Mouse (Mus musculus): ENCODE data around the gene C3.

Gene C3

DNA sequence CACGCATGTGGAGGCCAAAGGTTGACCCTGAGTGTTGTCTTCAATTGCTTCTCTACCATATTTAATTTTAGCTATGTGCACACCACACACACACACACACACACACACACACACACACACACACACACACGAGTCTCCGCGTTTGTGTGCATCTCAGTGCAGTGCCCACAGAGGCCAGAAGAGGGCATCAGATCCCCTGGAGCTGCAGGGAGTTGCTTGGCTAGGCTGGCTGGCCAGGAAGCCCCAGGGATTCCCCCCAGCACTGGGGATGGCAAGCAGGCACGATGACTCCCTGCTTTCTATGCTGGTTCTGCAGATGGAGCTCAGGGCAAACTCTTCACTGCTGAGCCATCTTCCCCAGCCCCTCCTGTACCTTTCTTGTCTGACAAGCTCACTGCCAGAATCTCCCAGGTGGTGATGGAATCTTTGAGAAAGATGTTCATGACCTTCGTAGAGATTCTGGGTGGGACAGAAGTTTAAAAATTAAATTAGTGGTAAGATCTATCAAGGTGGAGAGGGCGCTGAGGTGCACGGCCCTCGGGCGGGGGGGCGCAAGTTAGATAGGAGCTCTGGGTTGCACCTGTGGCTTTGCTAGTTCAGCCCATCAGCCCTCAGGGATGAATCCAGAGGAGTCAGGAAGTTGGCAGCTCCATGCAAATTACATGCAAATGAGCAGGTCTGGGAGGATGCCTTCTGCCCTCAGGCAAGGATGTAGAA, 8.6 kb downstream of the C3 start:
- peak; percentile 51 for DNase-seq

DNA sequence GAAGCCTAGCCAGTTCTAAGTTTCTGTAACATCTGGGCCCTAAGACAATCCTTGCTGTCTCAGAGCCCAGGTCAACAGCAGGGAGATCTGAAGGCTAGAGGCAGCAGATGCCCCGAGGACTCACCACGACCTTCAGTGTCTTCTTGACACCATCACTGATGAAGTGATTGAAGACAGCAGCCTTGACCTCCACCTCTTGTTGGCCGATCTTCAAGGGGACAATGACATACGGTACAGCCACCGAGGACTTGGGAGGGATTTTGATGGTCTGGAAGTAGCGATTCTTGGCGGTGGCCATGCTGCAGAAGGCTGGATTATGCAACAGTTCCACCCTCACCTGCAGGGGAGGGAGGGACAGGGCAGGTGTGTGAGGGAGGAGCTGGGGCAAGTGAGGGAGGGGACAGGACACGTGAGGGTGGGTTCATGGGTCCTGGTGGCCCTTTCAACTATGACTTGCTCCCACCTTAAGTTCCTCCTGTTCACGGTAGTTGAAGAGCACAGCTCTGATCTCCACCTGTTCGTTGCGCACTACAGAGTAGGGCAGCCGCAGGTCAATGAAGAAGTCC, 9.5 kb downstream of the C3 start:
- DNase-seq, result no peak

DNA sequence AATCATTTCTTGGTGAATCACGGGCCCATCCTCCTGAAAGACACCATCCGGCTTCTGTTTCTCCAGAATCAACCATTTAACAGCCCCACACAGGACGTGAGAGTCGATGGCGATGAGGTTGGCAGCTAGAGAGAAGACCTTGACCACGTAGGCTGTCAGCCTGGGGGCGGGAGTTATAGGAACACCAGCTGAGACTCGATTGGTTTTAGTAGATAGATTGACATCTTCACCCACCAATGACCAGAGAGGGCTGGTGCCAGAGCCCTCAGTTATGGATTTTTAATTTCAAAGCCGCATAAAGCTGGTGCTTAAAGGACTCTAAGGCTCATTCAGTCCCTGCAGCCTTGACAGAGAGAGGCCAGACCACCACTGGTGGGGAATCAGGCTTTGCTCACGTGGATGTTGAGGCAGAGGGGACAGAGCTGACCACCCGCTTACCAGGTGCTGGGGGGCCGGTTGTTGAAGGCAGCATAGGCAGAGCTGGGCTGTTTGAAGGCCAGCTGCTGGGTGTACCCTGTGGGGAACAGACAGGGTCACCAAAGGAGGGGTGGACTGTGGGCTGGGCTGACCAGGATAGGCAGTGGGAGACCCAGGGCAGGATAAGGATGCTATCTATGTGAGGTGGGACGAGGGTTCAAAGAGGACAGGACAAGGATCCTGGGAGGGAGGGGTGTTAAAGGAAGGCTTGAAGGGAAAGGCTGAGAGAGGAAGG, 13.1 kb downstream of the C3 start:
- DNase-seq, result no peak

DNA sequence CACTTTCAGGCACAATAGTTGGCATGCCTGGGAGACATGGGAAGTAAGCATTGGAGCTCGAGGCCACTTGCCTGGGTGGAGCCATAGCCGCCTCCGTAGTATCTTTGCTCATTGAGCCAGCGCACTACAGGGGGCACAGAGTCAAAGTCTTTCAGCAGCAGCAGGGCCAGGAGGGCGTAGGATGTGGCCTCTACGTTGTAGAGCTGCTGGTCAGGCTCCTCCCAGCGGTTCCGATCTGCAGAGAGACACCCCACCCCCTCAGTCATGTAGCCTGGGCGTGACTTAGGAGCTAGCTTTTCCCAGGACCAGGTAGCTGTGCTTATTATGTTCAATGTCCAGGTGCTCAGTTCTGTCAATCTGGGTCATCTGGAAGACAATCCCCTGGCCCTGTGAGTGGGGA, 16.4 kb downstream of the C3 start:
- DNase-seq, result no peak

DNA sequence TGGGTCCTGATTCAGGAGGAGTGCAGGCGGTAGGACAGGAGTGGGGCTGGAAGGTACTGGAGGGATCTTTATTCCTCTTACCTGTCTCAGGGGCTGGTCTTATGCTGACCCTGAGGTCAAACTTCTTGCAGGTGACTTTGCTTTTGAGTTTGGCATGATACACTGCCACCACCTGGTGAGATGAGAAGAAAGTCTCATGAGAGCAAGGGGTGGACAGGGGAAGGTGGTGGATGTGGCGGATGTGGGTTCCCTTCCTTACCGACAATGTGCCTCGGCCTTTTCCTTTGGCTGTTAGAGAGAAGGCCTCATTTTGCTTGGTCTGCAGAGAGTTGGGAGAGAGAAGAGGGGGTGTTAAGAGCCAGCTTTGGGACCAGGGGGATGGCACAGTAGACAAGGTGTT, 18.6 kb downstream of the C3 start:
- no peak for DNase-seq

DNA sequence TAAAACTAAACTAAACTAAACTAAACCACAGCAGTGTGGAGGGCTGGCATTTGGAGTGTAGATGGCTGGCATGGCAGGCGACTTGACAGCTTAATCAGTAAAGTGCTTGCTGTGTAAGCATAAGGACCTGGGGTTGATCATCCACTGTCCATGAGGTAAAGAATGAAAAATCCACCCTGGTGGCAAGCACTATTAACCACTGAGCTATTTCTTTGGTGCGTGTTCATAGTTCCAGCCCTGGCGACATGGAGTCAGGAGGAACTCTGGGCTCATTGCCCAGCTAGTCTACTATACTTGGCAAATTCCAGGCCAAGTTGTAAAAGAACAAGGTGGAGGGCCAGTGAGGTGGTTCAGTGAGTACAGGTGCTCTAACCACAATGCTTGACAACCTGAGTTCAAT, 20.0 kb downstream of the C3 start:
- no peak for DNase-seq

DNA sequence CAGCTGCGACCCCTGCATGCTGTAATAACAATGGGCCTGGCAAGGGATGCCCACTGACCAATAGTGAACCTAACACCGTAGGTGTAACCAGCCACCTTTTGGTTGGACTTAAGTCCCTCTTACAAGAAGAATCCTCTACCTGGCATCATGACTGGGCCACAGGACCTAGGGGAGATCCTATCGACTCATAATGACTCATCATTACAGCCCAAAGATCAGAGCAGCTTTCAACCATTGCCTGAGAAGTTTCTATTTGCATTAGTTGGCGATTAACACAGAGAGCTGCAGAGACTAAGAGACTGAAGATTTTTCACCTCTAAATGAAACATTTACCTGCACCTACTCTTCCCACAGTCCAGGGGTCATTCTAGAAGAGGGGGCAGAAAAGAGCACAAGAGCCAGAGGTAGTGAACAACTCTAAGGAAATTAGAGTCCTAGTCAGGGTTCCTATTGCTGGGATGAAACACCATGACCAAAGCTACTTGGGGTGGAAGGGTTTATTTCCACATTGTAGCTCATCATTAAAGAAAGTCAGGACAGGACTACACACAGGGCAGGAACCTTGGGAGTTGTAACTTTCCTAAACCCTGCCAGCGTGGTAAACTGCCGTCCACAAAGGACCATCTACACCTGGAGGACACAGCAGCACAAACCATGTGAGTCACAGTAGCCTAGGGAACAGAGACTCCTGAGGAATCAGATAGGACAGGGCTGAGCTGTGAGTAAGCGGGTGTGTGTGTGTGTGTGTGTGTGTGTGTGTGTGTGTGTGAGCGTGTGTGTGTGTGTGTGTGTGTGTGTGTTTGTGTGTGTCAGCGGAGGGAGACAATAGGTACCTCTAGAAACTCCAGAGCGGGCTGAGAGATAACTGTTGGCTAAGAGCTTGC, 25.9 kb downstream of the C3 start:
- no peak for DNase-seq

DNA sequence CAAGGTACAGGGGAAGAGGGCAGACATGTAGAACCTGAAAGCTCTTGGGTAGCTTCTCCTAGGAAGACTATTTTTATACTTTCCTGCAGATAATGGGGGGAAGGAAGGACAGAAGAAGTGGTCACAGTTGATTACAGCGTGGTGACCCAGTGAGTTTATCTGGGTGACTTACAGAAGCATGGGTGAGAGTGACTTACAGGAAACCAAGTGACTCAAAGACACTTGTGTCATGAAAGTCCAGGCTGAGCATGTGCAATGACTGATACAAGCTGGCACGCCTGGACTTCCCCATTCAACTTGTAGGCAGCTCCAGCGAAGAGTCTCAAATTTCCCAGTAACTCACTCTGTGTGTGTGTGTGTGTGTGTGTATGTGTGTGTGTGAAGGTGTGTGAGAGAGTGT, 29.7 kb downstream of the C3 start:
- no peak for DNase-seq

DNA sequence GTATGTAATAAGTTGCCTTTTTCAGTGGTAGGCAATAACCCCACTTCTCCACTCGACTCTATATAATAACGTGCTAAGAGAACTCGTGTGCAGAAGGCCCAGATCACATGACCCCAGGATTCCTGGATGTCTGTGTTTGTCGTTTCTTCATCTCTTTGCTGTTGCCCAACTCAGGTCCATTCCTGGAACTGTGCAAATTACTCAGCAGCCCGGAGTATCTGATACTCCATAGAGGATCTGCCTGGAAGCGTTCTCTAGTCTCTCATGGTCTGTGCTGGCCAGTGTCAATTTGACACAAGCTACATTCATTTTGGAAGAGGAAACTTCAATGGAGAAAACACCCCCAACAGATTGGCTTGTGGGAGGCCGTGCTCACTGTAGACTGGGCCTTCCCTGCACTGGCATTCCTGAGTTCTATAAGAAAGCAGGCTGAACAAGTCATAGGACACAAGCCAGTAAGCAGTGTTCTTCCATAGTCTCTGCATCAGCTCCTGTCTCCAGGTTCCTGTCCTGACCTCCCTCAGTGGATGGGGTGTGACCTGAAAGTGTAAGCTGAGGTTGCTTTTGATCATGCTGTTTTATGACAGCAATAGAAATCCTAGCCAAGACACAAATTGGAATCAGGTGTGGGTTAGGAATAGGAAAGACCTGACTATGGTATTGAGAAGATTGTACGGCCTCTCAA, 32.5 kb downstream of the C3 start:
- DNase-seq, result no peak

DNA sequence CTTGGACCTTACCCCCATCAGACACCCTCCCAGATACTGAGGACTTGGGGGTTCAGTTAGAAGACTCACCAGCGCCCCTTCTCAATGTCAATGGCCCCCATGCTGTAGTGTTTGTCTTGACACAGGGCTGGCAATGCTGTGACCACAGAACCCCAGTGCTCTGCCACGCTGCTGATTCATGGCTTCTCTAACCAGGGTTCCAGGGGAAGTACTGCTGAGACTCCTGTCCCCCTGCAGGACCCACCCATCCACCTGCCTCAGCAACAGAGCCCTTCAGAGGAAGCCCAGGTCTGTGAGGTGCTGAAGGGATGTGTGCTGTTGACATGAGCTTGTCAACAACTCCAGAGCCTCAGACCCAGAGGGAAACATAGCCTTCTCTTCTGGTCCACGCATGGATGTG, 33.2 kb downstream of the C3 start:
- no peak for DNase-seq

DNA sequence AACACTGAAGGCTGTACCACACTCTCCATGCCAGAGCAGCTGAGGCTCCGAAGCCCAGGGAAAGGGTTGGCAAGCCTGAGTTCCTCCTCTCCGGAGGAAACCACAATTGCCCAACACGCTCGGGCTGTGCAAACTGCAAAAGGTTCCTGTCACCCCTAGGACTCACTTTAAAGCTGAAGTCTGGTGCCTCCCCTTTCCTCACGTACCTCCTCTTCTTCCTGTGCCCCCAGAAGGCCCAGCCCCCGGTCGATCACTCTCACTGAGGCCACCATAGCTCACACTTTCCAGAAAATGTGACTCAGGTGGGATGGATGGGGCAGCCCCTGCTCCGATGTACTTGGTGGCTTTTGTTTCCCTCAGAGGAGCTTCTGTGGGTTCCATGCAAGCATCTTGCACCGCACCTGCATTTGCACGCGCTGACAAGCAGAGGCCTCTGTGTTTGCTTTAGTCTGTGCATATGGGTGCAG, 33.9 kb downstream of the C3 start, which contains the start of gene Tnfsf14:
TSS of gene Tnfsf14 (minus strand) at position 137 of the 467 bp plus-strand sequence.
- no peak for DNase-seq

DNA sequence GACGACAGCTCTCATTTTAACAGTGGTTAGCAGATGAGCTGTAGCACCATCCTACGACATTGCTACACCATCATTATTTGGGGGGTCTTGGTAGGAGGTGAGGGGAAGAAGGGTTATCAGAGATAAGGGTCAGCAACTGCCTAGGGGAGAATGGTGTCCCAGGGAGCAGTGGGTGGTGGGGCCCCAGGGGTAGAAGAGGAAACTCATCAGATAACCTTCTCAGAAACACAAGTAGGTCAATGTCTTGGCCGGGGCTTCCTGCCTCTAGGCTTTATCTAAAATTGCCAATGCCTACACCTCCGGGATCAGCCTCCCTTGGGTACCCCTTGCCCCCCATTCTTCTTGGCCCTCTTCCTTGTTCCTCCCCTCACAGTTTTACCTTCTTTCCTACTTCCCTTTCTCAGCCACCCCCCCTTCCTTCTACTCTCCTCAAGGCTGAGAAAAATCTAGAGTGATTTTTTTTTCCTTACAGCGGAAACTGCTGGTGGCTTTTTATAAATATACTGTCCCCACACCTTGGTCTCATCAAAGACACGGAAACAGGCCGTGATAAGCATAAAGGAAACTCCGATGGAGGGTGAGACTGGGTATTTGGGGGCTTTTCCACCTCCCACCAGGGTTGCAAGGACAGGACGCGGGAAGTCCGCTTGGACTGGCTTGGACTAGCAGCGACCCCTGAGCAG, 39.3 kb downstream of the C3 start:
- no peak for DNase-seq

DNA sequence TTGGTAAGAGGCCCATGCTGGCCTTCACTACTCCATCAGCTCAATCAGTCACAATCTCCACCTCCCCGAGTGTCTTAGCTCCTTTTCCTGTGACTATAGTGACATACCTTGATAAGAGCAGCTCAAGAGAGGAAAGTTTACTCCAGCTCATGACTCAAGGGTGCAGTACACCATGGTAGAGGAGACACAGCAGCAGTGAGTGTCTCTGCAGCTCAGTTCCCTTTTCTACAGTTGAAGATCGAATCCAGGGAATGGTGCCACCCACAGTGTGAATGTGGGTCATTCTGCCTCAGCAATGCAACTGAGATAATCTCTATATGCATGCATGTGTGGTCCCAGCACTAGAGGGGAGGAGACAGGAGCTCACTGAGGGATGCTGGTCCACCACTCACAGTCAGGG, 42.3 kb downstream of the C3 start:
- DNase-seq, result no peak

DNA sequence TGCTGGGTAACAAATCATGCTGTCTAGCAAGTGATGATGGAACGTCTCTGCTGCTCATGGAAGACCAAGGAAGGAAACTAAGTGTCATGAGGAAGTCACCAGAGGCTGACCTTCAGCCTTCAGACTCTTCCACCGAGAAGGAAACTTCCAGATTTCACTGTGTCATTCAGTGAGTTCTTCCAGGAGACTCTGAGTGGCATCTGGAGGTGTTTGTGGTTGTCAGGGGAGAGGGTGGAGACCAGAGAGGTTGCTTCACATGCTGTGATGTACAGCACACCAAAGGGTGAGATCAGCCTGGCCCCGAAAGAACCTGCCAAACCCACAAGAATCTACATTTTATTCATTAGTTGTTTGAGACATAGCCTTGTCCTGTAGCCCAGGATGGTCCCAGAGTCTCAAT, 45.1 kb downstream of the C3 start:
- DNase-seq, result no peak

DNA sequence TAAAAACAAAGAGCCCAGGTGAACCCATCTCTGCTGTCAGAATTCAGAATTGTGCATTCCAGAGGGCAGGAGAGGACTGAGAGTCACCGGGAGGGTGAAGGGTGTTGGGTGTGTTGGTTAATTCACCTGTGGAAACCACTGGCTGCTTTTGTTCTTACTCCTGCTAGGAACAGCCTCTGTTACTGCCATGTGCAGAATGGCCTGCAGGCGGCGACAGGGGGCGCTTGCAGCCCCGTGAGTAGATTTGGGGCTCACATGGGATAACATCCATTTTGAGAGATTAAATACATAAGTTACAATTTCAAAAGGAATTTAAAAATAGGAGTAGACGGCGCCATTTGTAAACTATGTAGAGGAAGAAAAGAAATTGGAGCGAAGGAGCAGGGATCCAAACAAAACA, 47.6 kb downstream of the C3 start:
- no peak for DNase-seq

DNA sequence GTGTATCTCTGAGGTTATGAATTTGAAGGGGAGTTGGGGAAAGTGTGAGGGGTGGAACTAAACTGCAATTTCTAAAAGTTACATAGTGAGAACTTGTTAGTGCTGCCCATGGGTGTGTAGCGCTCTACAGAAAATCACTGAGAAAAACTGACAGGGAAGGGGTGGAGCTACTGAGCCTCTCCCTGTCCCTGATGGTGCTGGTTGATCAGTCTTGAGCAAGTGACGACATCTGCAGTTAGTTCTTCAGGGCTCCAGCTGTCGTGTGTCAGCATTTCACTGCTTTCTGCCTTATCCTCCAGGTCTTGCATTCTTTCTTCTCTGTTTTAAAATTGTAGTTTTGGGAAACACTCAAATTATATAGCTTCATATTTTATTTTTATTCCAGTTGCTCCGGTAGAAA, 54.6 kb downstream of the C3 start:
- no peak for DNase-seq

DNA sequence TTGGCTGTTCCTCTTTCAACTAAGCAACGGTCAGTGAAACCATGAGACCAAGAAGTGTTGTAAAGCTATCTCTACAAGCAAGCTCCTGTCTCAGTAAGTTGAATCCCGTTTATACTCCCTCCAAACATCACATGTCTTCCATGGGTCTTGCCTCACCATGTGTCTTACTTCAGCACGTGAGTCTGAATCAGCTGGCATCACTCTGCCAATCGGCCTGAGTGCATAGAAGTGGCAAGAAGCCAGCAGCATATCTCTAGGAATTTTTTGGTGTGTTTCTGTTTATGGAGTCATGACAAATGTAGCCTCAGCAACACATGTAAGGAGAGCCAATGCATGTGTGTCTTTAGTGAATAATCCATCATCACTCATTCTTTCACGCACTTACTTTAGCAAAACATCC, 55.6 kb downstream of the C3 start:
- no peak for DNase-seq

DNA sequence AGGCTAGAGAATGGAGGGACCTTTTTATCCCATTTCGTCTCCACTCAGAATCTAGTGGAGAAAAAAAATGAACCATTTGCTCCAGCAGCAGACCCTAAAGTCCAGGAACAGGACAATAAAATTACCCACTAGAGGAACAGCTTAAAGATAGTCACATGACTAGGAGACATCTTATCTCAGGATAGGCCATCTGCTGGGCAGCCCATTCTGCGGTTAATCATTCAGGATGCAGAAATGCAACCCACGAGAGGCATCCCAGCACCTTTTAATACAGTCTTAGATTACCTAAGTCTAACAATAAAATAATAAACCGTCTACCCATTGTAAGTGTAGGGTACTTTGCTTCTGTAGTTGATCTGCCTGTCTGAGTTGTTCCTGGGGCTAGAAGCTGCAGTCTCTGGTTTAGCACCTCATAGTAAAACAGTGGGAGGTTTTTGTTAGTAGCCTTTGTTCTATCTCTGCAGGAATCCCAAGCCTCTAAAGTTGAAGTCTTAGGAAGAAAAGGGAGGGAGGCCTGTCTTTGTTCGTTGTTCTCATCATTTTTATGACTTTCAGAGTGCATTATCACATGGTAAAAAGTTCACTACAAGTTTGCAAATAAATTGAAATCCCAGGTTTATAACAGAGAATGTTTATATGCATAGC, 57.2 kb downstream of the C3 start:
- DNase-seq, result no peak

DNA sequence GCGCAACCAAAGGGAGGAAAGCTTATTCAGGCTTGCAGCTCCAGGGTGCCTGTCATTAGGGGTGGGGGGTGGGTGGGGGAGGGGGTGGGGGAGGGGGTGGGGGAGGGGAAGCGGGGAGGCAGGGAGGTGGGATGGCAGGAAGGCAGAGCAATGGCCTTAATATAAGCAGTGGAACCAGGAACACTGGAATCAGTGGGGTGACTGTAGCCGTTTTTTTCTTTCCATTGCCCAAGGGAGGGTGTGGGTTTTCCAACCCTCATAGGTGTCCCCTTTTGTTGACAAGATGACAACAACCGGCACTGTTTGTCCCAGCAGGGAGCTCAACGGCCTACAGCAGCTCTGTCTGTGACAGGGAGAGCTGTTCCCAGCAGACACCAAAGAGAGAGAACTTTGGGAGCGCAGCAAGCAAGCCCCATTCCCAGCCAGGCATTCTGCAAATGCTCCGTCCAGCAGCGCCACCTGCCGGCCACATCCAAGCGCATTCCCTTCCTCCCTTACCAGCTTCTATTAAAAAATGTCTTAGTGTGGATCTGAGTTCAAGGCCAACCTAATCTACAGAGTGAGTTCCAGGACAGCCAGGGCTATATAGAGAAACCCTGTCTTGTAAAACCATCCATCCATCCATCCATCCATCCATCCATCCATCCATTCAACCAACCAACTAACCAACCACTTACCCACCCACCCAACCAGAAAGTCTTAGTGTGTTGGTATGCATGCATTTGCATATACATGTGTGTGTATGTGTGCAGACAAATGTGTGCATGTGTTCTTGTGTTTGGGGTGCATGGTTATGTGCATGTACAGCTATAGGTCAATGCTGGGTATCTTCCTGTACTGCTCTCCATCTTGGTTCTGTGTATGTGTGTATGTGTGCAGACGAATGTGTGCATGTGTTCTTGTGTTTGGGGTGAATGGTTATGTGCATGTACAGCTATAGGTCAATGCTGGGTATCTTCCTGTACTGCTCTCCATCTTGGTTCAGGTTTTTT, 60.8 kb downstream of the C3 start:
- DNase-seq, result peak; percentile 83

Measured in right cerebral cortex, adult 18-20 months (tissue).